Mouse (Mus musculus): ENCODE data around the gene Sesn3. TPM values are rescaled to one million over a fixed set of nuclear protein-coding genes. Genes with fewer than 3 reads are reported as not detected.
"Not testable (repeated sequence)": the region's sequence is repeated elsewhere in the genome, so short reads cannot be mapped to it uniquely, and the experiment has no call there.

Gene Sesn3
- polyA plus RNA-seq (2015; fragmentation: Nextera tagmentation; extraction: Ambion mirVana), result 15.5 and 18.2 TPM in 2 replicates

DNA sequence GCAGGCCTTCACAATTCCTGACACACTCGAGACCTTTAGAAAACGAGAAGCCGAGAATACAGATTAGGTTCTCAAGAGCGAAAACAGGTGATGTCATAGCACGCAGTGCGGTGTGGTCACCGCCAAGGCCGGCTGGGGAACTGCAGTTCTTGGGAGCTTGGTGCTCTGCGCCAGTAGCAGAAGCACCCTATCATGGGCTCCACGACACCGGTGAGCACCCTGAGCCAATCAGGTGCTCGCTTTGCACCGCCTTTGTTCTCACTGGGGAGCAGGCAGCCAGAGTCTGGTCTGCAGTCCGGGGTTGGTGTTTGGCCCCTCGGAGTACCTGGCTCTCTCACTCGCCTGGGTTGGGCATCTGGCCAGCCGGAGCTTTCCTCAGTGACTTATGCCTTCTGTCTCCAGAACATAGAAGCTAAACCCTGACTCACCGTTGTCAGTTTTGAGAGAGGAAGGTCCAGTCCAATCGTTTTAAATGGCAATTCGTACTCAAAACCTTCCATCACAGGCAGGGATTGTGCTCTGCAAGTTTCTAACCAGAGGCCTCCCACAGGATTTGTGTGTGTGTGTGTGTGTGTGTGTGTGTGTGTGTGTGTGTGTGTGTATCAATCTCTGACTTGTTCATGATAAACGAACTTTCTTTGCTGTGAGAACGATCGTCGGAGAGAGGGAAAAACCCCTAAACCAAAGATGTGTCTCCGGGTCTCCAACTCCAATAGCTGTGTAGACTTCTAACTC, at the start of gene Sesn3:
TSS of gene Sesn3 (plus strand) at position 82 of the 735 bp plus-strand sequence.
- H3K36me3 ChIP-seq, result no peaks in the 10 kb centered on the region
- peak within 1 kb of the TSS; percentile 65 for H3K4me2 ChIP-seq
- peak within 1 kb of the TSS; percentile 94 for H3K27ac ChIP-seq
- WGBS, result 2% methylated on average over 25 of the region's 25 CpGs
- H3K9me3 ChIP-seq, result no peaks in the 10 kb centered on the region
- ATAC-seq (ENCODE audit: insufficient number of reproducible peaks, low FRiP score, low TSS enrichment, low read depth), result peak; percentile 11; the same call in 1 of the 2 replicates
- 0 out of 2 replicates have a peak within 1 kb of the TSS, but pooled peaks have one; percentile 10 for H3K9ac ChIP-seq
- H3K27me3 ChIP-seq, result no peaks in the 10 kb centered on the region
- H3K4me3 ChIP-seq, result peak within 1 kb of the TSS; percentile 98
- H3K4me1 ChIP-seq, result peaks cover 11% of the 10 kb centered on the region

DNA sequence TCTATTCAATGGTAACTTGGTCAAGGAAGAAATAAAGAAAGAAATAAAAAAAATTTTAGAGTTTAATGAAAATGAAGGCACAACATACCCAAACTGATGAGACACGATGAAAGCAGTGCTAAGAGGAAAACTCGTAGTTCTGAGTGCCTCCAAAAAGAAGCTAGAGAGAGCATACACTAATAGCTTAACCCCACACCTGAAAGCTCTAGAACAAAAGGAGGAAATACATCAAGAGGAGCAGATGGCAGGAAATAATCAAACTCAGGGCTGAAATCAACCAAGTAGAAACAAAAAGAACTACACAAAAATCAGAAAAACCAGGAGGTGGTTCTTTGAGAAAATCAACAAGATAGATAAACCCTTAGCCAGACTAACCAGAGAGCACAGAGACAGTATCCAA, 47.8 kb upstream of the Sesn3 start:
- not testable (repeated sequence) for H3K27ac ChIP-seq; ATAC-seq (ENCODE audit: insufficient number of reproducible peaks, low FRiP score, low TSS enrichment, low read depth); H3K9ac ChIP-seq; H3K4me1 ChIP-seq; H3K9me3 ChIP-seq; H3K27me3 ChIP-seq; H3K4me2 ChIP-seq; H3K4me3 ChIP-seq; H3K36me3 ChIP-seq
- 90% methylated on average over 2 of the region's 2 CpGs for WGBS

DNA sequence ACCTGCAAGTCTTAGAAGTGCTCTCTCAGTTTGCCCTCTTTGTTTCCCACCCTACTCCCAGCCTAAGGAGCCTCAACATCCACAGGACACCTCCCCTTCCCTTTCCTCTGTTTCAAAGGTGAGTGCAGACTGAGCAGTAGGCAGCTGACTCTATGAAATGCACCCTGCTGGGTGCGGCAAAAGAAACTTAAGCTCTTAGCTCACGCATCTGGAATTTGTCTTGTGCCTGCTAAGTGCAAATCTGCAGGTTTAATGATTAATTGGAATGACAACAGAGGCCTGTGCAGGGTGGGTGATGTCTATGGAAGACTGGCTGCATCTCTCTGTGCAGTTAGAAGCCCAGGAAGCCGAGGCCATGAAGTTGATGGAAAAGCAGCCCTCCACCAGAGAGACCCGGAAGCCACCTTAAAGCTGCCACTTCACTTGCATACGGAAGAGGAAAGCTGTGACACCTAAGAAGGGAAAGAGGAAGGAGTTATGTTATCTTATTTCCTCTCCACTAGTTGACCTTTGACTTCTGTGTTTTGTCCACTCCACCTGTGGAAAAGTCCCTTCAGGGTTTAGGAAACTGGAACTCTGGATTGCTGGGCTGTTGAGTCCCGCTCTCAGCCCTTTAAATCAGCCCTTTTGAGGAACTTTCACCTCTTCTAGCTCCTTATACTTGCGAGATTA, 41.0 kb upstream of the Sesn3 start:
- no peaks in the 10 kb centered on the region for H3K27me3 ChIP-seq
- H3K4me1 ChIP-seq, result peaks cover 6% of the 10 kb centered on the region; the same call in 1 of the 2 replicates
- WGBS, result 42% methylated on average over 7 of the region's 7 CpGs
- H3K4me2 ChIP-seq, result no peak overlapping the region
- ATAC-seq (ENCODE audit: insufficient number of reproducible peaks, low FRiP score, low TSS enrichment, low read depth), result peak; percentile 24; the same call in 1 of the 2 replicates
- H3K27ac ChIP-seq, result no peak overlapping the region
- H3K9me3 ChIP-seq, result no peaks in the 10 kb centered on the region
- H3K4me3 ChIP-seq, result no peak overlapping the region
- H3K36me3 ChIP-seq, result no peaks in the 10 kb centered on the region
- H3K9ac ChIP-seq, result no peak overlapping the region

DNA sequence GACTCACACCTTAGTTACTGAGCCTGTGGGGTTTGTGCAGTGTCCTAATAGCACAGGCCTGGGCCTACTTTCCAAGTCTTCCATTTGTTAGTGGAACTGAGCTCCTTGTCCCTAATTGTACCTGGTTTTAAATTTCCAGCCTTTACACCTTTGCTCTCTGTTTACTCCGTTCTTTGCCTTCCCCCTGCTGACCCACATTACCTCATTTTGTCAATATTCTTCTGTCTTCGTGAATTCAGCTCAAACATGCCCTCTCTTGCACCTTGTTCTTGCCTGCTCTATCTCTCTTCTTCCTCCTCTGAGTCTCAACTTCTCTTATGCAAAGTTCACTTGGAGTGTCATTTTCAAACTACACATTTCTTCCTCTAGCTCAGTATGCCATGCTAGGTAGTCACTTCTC, 39.6 kb upstream of the Sesn3 start:
- Histone ChIP-seq H3K27me3 (no peaks in the 10 kb centered on the region), H3K4me1 (peaks cover 6% of the 10 kb centered on the region; the same call in 1 of the 2 replicates), H3K9ac (no peak overlapping the region), H3K4me3 (no peak overlapping the region), H3K4me2 (no peak overlapping the region), H3K27ac (no peak overlapping the region), H3K9me3 (no peaks in the 10 kb centered on the region), H3K36me3 (no peaks in the 10 kb centered on the region)
- 68% methylated on average over 2 of the region's 2 CpGs for WGBS
- no peak for ATAC-seq (ENCODE audit: insufficient number of reproducible peaks, low FRiP score, low TSS enrichment, low read depth)

- H3K27me3 ChIP-seq; H3K4me1 ChIP-seq; H3K27ac ChIP-seq; ATAC-seq (ENCODE audit: insufficient number of reproducible peaks, low FRiP score, low TSS enrichment, low read depth); H3K36me3 ChIP-seq; H3K9me3 ChIP-seq; H3K9ac ChIP-seq; H3K4me3 ChIP-seq; H3K4me2 ChIP-seq: not testable (repeated sequence)
- 69% methylated on average over 1 of the region's 1 CpGs for WGBS
Observed at GRCm38 (mm10) chr9:14241003-14241402, 33.9 kb upstream of the Sesn3 start.

DNA sequence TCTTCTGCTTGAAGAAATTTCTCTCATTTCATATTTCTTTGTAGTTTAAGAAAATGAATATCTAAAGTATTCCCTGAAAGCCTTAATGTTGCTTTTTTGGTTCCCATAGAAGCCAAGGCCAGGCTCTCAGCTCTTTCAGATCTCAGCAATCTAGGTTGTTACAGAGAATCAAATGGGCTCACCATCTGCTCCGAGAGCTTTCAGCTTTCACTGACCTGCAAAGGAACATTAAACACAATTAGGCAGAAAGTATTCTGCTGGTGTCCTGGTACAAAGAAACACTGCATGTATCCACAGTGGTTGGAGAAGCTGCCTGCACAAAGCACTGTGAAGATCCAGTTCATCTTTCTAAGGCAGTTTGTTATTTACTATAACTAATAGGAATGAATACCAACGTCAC, 32.6 kb upstream of the Sesn3 start:
- 61% methylated on average over 2 of the region's 2 CpGs for WGBS
- Histone ChIP-seq H3K27ac (no peak overlapping the region), H3K9ac (no peak overlapping the region), H3K4me1 (0 out of 2 replicates have a peak, but pooled peaks cover 3% of the 10 kb centered on the region), H3K9me3 (no peaks in the 10 kb centered on the region), H3K4me2 (no peak overlapping the region), H3K4me3 (no peak overlapping the region), H3K27me3 (no peaks in the 10 kb centered on the region), H3K36me3 (no peaks in the 10 kb centered on the region)
- no peak for ATAC-seq (ENCODE audit: insufficient number of reproducible peaks, low FRiP score, low TSS enrichment, low read depth)

DNA sequence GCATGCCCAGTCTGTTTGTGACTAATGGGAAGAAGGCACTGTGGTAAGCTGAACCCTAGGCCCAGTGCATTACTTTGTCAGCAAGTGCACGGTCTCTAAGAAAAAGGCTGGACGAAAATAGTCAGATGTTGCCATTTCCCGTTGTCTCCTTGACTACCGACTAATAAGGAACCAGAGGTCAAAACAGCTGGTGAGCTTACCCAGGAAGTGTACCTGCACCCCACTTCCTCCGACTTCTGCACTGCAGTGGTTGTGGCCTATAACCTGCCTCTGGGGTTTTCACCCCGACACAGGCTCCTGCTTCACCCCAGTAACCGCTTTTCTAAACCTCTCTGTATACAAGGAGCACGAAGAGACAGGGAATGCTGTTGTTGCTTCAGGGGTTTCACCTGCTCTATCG, 30.3 kb upstream of the Sesn3 start:
- Histone ChIP-seq H3K4me1 (0 out of 2 replicates have a peak, but pooled peaks cover 3% of the 10 kb centered on the region), H3K36me3 (no peaks in the 10 kb centered on the region), H3K4me3 (no peak overlapping the region), H3K9me3 (no peaks in the 10 kb centered on the region), H3K4me2 (no peak overlapping the region), H3K9ac (no peak overlapping the region), H3K27ac (no peak overlapping the region), H3K27me3 (no peaks in the 10 kb centered on the region)
- no peak for ATAC-seq (ENCODE audit: insufficient number of reproducible peaks, low FRiP score, low TSS enrichment, low read depth)
- 43% methylated on average over 9 of the region's 9 CpGs for WGBS

GRCm38 (mm10) chr9:14245013-14245586, 29.8 kb upstream of the Sesn3 start:
- Histone ChIP-seq H3K9ac (no peak overlapping the region), H3K27ac (no peak overlapping the region), H3K36me3 (no peaks in the 10 kb centered on the region), H3K4me3 (no peak overlapping the region), H3K4me1 (0 out of 2 replicates have a peak, but pooled peaks cover 3% of the 10 kb centered on the region), H3K4me2 (no peak overlapping the region), H3K9me3 (no peaks in the 10 kb centered on the region), H3K27me3 (no peaks in the 10 kb centered on the region)
- ATAC-seq (ENCODE audit: insufficient number of reproducible peaks, low FRiP score, low TSS enrichment, low read depth), result no peak
- WGBS, result 44% methylated on average over 7 of the region's 7 CpGs

- H3K27me3 ChIP-seq, result no peaks in the 10 kb centered on the region
- no peaks in the 10 kb centered on the region for H3K36me3 ChIP-seq
- no peaks in the 10 kb centered on the region for H3K9me3 ChIP-seq
- 0 out of 2 replicates have a peak, but pooled peaks cover 3% of the 10 kb centered on the region for H3K4me1 ChIP-seq
- WGBS, result 17% methylated on average over 11 of the region's 11 CpGs
- no peak overlapping the region for H3K4me2 ChIP-seq
- peak overlapping the region; percentile 69; the same call in 1 of the 2 replicates for H3K27ac ChIP-seq
- no peak for ATAC-seq (ENCODE audit: insufficient number of reproducible peaks, low FRiP score, low TSS enrichment, low read depth)
- no peak overlapping the region for H3K9ac ChIP-seq
- no peak overlapping the region for H3K4me3 ChIP-seq
Observed at GRCm38 (mm10) chr9:14246016-14246799, 28.7 kb upstream of the Sesn3 start.

DNA sequence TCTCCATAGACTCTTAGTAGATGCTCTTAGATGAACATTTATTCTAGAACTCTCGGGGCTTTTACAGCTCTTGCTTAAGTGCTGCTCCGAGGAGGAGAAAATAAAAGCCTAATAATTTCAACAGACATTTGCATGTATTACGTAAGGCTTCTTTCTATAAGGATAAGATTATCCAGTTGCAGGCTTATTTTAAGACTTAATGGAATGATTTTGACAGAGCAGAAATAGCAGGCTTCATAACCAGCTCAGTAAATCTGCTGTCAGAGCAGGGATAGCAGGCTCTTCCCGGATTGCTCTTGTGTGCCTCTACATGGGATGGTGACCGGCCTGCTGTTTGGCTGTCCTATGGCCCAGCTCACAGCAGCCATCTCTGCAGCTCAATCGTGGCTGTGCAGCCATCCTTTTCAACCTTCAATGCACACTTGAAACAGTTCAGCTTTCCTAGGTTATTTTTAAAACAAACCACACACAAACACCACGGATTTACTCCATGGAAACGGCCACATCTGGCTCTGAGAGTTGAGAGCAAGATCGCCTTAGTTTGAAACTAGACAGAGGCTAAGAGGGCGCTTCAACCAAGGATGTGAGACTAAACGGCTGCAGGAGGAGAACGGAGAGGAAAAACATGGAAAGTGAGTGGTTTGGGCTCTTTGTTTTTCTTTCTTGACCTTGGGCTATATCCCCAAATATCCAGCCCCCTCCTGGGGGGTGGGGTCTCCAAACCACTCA, 27.2 kb upstream of the Sesn3 start:
- 62% methylated on average over 12 of the region's 12 CpGs for WGBS
- ATAC-seq (ENCODE audit: insufficient number of reproducible peaks, low FRiP score, low TSS enrichment, low read depth), result no peak
- H3K9me3 ChIP-seq, result no peaks in the 10 kb centered on the region
- H3K4me1 ChIP-seq, result 0 out of 2 replicates have a peak, but pooled peaks cover 3% of the 10 kb centered on the region
- H3K4me3 ChIP-seq, result no peak overlapping the region
- no peak overlapping the region for H3K9ac ChIP-seq
- H3K4me2 ChIP-seq, result no peak overlapping the region
- H3K27ac ChIP-seq, result no peak overlapping the region
- H3K27me3 ChIP-seq, result no peaks in the 10 kb centered on the region
- no peaks in the 10 kb centered on the region for H3K36me3 ChIP-seq

- Histone ChIP-seq H3K27me3 (no peaks in the 10 kb centered on the region), H3K4me3 (no peak overlapping the region), H3K27ac (no peak overlapping the region)
Observed at GRCm38 (mm10) chr9:14248209-14248596, 26.7 kb upstream of the Sesn3 start.

More at GRCm38 (mm10) chr9:14248209-14248596, 26.7 kb upstream of the Sesn3 start:
- ATAC-seq (ENCODE audit: insufficient number of reproducible peaks, low FRiP score, low TSS enrichment, low read depth), result no peak
- Histone ChIP-seq H3K36me3 (no peaks in the 10 kb centered on the region), H3K4me1 (0 out of 2 replicates have a peak, but pooled peaks cover 3% of the 10 kb centered on the region), H3K4me2 (no peak overlapping the region), H3K9me3 (no peaks in the 10 kb centered on the region), H3K9ac (no peak overlapping the region)
- WGBS, result 78% methylated on average over 3 of the region's 3 CpGs
